Mouse (Mus musculus) left cerebral cortex, adult 11 months (tissue): Measurements from ENCODE around the gene Ryr1.
A peak's percentile ranks its signal among the peaks of the same experiment; 100 is the strongest.
"Not testable (repeated sequence)": the region's sequence is repeated elsewhere in the genome, so short reads cannot be mapped to it uniquely, and the experiment has no call there.

Experiments used
- DNase-seq: peaks from one replicate; pipeline ENCODE4 v3.0.0; 2022; ENCODE audit warnings: low spot score

The Ryr1 gene

DNA sequence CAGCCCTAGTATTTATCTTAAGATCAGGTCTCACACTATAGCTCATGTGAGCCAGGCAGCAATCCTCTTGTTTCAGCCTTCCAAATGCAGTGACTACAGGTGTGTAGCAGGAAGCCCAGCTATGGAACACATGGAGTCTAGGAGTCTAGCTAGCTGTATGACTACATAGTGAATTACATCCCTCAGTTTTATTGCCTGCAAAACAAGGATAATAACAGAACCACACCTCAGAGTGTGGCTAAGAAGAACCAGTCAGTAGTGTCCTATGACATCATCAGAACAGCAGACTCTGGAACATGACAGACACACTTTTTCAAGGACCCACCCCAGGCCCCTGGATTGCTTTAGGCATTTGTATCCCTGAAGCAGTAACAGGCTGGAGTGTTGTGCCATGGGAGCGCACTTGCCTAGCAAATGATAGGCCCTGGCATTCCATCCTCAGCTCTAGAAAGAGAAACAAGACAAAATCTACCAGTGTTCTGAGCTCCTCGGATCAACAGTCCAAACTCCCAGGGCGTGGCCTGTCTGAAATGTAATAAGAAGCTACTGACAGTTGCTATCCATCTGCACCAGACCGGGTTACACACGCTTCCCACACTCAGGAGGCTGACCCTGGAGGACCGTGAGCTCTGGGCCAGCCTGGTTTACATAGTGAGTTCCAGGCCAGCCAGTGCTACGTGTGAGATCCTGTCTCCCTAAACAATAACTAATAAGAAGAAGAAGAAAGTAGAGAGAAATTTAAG lies 21.8 kb upstream of the Ryr1 start:
- no peak for DNase-seq

- DNase-seq: no peak
Measured at GRCm38 (mm10) chr7:29144006-29144405, 19.0 kb upstream of the Ryr1 start.

DNA sequence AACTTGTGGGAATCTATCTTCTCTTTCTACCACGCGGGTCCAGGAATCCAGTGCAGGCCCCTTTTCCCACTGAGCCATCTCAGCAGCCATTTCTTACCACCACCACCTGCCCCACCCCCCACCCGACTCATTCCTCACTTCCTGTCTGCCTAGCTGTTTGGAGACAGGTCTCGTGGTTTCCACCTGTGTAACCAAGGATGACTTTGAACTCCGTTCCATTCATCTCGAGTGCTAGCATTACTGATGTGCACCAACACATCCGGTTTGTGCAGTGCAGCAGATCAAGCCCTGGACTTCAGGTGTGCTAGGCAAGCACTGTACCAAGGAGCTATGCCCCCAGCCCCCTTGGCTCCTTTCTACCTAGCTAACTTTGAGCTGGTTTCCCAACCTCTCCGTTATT lies 16.4 kb upstream of the Ryr1 start:
- no peak for DNase-seq

- not testable (repeated sequence) for DNase-seq
Measured at GRCm38 (mm10) chr7:29139237-29139636, 14.3 kb upstream of the Ryr1 start.

GRCm38 (mm10) chr7:29137429-29137828 lies 12.4 kb upstream of the Ryr1 start:
- DNase-seq: no peak

DNA sequence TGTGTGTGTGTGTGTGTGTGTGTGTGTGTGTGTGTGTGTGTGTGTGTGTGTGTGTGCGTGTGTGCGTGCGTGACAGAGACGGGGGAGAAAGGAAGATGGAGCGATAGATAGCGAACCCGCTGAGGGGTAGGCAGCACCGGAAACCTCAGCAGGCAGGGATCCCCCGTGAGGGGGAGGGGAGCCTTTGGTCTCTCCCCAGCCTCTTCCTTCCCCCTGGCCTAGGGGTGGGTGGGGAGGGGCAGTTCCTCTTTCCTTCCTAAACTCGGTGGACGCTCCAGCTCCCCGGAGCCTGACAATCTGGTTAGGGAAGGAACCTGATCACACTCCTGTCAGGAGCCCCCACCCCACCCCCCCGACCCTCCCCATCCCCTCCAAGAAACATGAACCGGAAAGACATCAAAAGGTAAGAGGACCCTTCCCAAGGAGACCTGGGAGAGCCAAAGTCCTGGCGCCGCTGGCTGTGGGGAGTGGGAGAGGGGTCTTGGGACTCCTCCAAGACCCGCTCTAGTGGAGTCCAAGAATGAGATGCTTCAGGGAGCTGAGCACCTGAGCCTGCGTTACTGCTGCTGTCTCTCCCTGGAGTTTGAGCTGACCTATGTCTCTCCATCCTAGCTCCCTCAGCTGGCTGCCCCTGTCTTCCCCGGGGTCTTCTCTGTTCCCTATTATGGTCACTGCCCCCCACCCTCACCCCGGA lies 9.9 kb upstream of the Ryr1 start, which contains the start of gene Rasgrp4:
Gene Rasgrp4, plus strand, starts transcription at position 159 of the 694 bp plus-strand sequence.
- no peak for DNase-seq

- no peak for DNase-seq
Measured at GRCm38 (mm10) chr7:29134230-29134629, 9.3 kb upstream of the Ryr1 start.

DNA sequence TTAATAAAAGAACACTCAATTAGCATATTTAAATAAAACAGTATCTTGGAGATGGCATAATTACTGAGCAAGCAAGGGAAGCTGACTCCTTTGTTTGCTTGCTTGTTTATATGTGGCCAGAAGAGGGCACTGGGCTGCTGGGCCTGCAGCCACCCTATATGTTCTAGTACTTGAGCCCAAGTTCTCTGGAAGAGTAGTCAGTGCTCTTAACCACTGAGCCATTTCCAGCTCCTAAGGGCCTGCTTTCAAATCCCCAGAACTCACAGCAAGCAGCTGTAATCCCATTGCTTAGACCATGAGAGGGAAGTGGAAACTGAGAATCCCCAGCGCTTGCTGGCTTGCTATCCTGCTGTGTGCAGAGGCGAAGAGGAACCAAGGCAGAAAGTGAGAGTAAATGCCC lies 3.7 kb upstream of the Ryr1 start:
- DNase-seq: no peak

- peak; percentile 29 for DNase-seq
Measured at GRCm38 (mm10) chr7:29126173-29126915, 1.4 kb upstream of the Ryr1 start.

DNA sequence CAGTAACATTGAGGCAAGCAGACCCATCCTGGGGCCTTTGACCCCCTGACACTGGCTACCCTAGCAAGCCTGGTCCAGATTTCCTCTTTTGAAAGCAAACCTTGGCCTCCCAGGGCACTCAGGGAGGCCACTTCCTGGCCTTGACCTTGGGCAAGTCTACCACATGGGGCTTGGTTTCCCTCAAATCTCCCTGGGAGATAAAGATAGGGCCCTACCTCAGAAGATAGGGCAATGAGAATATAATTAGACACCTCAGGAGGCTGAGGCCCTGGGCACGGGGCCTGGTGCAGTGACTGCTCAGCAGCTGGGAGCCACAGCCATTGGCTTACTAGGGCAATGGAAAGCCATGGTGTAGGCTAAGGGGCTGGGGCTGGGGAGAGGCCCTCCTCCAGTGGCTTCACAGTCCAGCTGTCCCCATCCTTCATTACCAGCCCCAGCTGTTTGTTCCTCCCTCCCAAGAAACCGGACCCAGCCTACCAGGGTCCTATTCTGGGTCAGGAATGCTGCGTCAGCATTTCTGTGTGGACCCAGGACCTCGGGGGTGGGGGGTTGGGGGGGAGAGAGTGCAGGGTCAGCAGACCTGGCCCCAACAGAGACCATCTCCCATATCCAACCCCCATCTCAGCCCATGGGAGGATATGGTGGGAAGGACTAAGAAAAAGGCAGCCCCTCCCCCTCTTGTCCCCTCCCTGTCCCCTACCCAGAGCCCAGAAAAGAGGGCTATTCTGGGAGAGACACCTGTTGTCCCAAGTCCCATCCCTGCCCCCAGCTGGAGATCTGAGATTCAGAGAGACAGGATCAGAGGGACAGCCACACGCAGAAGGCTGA lies 1.2 kb downstream of the Ryr1 start:
- DNase-seq: no peak

- DNase-seq: no peak
Measured at GRCm38 (mm10) chr7:29122821-29123220, 2.2 kb downstream of the Ryr1 start.

- no peak for DNase-seq
Measured at GRCm38 (mm10) chr7:29119526-29119925, 5.5 kb downstream of the Ryr1 start.

GRCm38 (mm10) chr7:29118142-29118851 lies 6.7 kb downstream of the Ryr1 start:
- DNase-seq: no peak

GRCm38 (mm10) chr7:29108992-29109955 lies 15.7 kb downstream of the Ryr1 start:
- DNase-seq: no peak

DNA sequence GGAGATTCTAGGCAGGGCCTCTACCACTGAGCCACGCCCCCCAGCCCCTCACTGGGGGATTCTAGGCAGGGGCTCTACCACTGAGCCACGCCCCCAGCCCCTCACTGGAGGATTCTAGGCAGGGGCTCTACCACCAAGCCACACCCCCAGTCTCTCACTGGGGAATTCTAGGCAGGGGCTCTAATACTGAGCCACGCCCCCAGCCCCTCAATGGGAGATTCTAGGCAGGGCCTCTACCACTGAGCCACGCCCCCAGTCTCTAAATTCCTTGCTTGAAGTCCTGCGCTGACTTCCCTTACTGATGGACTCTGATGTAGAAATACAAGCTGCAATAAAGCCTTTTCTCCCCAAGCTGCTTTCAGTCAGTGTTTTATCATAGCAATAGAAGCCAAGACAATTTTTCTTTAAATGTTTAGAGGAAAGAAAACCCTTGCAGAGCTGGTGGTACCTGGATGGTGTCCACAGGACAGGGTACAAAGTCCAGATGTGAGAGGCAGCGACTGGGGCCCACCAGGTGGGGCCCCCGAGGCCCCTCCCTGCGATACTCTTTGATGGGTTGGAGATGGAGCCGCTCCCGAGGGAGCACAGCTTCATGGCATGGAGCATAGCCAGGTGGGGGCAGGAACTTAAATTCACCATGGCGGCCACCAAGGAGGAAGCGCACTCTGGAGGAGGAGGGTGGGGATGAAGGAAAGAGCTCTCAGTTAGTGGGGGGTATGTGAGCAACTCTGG lies 23.5 kb downstream of the Ryr1 start:
- DNase-seq: no peak

DNA sequence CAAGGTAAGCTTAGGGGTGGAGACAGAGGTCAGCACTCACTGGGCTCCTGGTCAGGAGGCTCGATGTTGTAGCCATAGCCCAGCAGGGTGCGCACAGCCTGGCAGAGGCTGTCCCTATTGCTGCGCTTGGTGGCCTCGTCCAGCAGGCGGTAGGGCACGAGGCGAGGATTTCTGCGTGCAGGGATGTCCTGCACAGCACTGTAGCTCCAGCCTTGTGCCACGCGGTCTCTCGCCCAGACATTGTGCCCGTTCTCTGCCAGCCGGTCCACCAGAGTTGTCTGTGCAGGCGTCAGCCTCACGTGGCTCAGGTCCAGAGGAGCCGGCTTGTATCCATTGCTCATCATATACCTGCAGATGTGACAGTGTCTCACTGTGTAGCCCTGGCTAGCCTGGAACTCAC lies 27.8 kb downstream of the Ryr1 start:
- no peak for DNase-seq

DNA sequence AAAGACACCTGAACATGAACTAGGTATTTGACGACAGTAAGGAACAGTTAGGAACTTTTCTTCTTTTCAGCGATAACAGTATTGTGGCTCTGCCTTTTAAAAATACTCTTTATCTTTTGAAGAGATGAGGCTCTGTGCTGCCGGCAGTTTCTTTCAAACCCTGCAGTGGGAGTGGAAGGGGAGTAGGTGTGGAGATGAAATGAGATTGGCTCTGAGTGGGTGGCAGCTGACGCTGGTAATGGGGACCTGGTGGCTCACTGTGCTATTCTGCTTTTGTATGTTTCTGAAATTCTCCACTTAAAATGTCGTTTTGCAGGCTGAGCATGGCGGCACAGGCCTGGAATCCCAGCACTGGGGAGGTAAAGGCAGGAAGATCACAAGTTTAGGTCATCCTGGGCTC lies 36.2 kb downstream of the Ryr1 start:
- peak; percentile 62 for DNase-seq

DNA sequence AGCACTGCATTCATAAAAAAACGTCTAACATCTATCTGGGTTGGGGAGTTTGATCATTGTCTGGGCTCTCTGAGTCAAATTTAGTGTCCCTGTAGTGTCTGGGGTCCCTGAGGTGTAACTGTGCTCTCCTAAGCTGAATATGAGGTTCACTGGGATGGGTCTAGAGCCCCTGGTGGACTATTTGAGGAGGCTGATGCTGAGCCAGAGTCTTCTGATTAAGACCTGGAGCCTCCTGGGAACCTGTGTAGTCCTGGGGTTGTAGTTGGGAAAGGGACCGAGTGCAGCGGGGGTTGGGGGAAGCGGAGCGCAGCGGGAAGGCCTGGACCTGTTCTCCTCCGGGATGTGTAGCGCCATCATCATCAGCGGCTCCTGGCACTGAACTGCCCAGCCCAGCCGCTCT lies 38.1 kb downstream of the Ryr1 start:
- no peak for DNase-seq

DNA sequence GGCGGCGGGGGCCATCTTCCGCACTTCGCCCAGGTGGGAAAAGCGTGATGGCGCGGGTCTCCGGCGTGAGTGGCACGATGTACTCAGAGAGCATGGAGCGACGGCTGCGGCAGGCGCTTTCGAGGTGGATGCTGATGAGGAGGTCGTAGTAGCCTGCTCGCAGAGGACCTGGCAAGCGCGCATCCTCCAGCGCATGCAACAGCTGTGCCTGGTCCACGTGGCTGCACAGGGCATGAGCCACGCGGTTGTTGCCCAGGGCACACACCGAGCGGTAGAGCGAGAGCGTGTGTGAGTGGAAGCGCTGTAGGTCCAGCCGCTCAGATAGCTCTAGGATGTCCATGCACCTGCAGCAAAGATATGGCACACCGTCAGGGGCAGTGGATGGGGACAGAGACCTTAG lies 39.0 kb downstream of the Ryr1 start:
- DNase-seq: no peak

GRCm38 (mm10) chr7:29084411-29084810 lies 40.6 kb downstream of the Ryr1 start:
- DNase-seq: no peak
